Mouse (Mus musculus): ENCODE measurements around the gene Gja4.

GRCm38 (mm10) chr4:127292631-127293030 is 21.2 kb downstream of the Gja4 start:
- TF ChIP-seq EP300 (optimal IDR thresholded peaks at IDR 0.05) (no peak), CTCF (IDR thresholded peaks at IDR 0.05; ENCODE audit: low read depth) (no peak)
